Mouse (Mus musculus): ENCODE results near the gene Zfp82.

DNA sequence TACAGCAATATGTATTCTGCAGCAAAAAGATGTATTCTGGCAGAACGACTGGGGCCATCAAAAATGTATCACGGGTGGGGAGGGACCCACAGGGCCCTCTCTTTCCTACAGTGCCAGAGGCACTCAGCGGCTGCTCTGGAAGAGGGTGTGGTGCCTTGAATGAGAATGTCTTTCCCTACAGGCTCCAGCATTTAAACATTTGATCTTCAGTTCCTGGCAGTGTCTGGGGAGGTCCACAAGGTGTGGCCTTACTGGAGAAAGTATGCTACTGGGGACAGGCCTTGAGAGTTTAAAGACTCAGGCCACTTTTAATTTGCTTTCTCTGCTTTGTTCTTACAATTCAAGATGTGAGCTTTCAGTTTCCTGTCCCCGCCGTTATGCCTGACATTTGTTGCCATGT lies 43.4 kb upstream of the Zfp82 start:
- TF ChIP-seq CTCF (IDR thresholded peaks at IDR 0.05; ENCODE audit: extremely low read depth, insufficient read depth, insufficient read length, insufficient replicate concordance) (no peak), POLR2A (IDR thresholded peaks at IDR 0.05; ENCODE audit: low read depth, low read length) (no peak)
